Mouse (Mus musculus) C2C12 (cell line): ENCODE measurements at regions not wholly inside any gene's neighbourhood (a gene's known extent, or its start where the extent isn't known, plus 50 kb on each side); places are given as distances from the start of the nearest gene placed in this dataset.

Source experiments
- CEBPB ChIP-seq: IDR thresholded peaks from one replicate; pipeline ENCODE4 v1.6.1; 2011; ENCODE audit warnings: low read depth, mild to moderate bottlenecking, control low read depth, moderate library complexity
- CTCF ChIP-seq: IDR thresholded peaks from one replicate; pipeline ENCODE4 v1.5.1; 2011; ENCODE audit not compliant: control insufficient read depth, insufficient read depth, insufficient read length
- FOSL1 ChIP-seq: IDR thresholded peaks from one replicate; pipeline ENCODE4 v1.8.0; 2011; ENCODE audit warnings: mild to moderate bottlenecking, low read length; ENCODE audit not compliant: poor library complexity, insufficient read depth, severe bottlenecking
- MAX ChIP-seq: IDR thresholded peaks from one replicate; pipeline ENCODE4 v1.6.1; 2011; ENCODE audit warnings: mild to moderate bottlenecking, control low read depth
- MYOD1 ChIP-seq: IDR thresholded peaks from one replicate; pipeline ENCODE4 v1.6.1; 2011; ENCODE audit warnings: low read depth; ENCODE audit not compliant: control insufficient read depth, insufficient read length
- MYOG ChIP-seq: IDR thresholded peaks from one replicate; pipeline ENCODE4 v1.6.1; 2011; ENCODE audit not compliant: control insufficient read depth, insufficient read length; ENCODE audit errors: extremely low read depth
- USF1 ChIP-seq: IDR thresholded peaks from one replicate; pipeline ENCODE4 v1.6.1; 2011; ENCODE audit warnings: low read depth, mild to moderate bottlenecking, control low read depth, moderate library complexity

DNA sequence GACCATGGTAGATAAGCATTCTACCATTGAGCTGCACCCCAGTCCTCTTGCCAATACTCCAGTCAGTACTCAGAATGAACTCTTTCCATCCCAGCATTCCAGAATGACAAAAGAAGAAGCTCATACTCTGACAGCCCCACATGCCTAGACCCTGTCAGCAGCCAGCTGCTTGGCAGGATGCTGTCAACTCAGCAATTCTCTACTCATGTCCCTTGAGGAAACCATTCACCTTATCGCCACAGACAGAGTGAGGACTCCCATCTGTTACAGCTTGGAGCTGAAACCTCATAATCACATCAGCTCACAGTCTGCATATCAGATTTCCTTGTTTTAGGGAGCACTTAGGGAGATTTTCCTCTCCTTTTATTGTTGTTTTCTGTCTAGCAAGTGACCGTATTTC is 420.5 kb upstream of the Plxna2 start:
- no peak for TF ChIP-seq CTCF
- TF ChIP-seq USF1, result no peak
- no peak for TF ChIP-seq CEBPB
- no peak for TF ChIP-seq MAX
- TF ChIP-seq MYOG, result no peak
- no peak for TF ChIP-seq MYOD1
- TF ChIP-seq FOSL1, result no peak
